Comparison of ENCODE assay signal across 18 mouse cellular contexts in genomic region chr12:84880091-84880490, GRCm38 (mm10). TPM values are rescaled to one million over a fixed set of nuclear protein-coding genes. Genes with fewer than 3 reads are reported as not detected.
DNase-seq lines count a peak whose midpoint lies in the region; ATAC-seq and TF ChIP-seq lines count a peak whose summit lies in the region.
"Had no signal": no experiment of that assay in that cellular context is flagged by ENCODE, and none has a peak within 500 bp of the region (broad histone marks: within the 10 kb centered on the region; RNA-seq: fewer than 3 reads in every experiment).

No protein-coding gene starts in this region.

- no peak overlapping the region for H3K9ac ChIP-seq in kidney, embryonic 14.5 days (ENCODE audit: low read depth, low read length)
- H3K9ac ChIP-seq: embryonic facial prominence, embryonic 15.5 days; forebrain, postnatal 0 days; liver, embryonic 12.5 days; midbrain, embryonic 13.5 days; neural tube, embryonic 12.5 days had no signal

- intact Hi-C loops in gastrocnemius, adult 2 months (cut with DNase I): no loop called here
- intact Hi-C loops in gastrocnemius, postnatal 36 days (cut with DNase I): no loop called here
- intact Hi-C loops in left cerebral cortex, postnatal 14 days (cut with DNase I): no loop called here

- no peak overlapping the region for H3K4me2 ChIP-seq in kidney, embryonic 14.5 days (replicated peaks; ENCODE audit: low read depth, low read length)
- H3K4me2 ChIP-seq: embryonic facial prominence, embryonic 15.5 days; liver, embryonic 12.5 days; midbrain, embryonic 13.5 days; neural tube, embryonic 12.5 days had no signal

- peaks cover 23% of the 10 kb centered on the region for H3K27me3 ChIP-seq in kidney, embryonic 14.5 days (ENCODE audit: control insufficient read depth, insufficient read depth, low read length)

- H3K9me3 ChIP-seq in kidney, embryonic 14.5 days (ENCODE audit: control insufficient read depth, low read length): no peaks in the 10 kb centered on the region
- H3K9me3 ChIP-seq: embryonic facial prominence, embryonic 15.5 days; liver, embryonic 12.5 days; midbrain, embryonic 13.5 days; neural tube, embryonic 12.5 days had no signal

- H3K36me3 ChIP-seq in kidney, embryonic 14.5 days (ENCODE audit: control insufficient read depth, insufficient read depth, low read length): no peaks in the 10 kb centered on the region
- H3K36me3 ChIP-seq: embryonic facial prominence, embryonic 15.5 days; G1E; liver, embryonic 12.5 days; midbrain, embryonic 13.5 days; neural tube, embryonic 12.5 days had no signal

- peaks cover 11% of the 10 kb centered on the region; the same call in 1 of the 2 replicates for H3K4me1 ChIP-seq in kidney, embryonic 14.5 days (ENCODE audit: control insufficient read depth, insufficient read depth, low read length)

- H3K4me3 ChIP-seq in gastrocnemius, adult 2 months: no peak overlapping the region
- no peak overlapping the region for H3K4me3 ChIP-seq in kidney, embryonic 14.5 days (ENCODE audit: low read length)
- H3K4me3 ChIP-seq: embryonic facial prominence, embryonic 15.5 days; liver, embryonic 12.5 days; midbrain, embryonic 13.5 days; neural tube, embryonic 12.5 days had no signal

- ATAC-seq in cerebellum, adult (ENCODE audit: insufficient number of reproducible peaks, low FRiP score, low TSS enrichment): peak; percentile 45; the same call in 1 of the 2 replicates
- ATAC-seq in kidney, embryonic 14.5 days (ENCODE audit: low FRiP score, low TSS enrichment): no peak
- ATAC-seq: forebrain, postnatal 0 days; liver, embryonic 12.5 days; midbrain, embryonic 13.5 days had no signal

- no peak for TF ChIP-seq CTCF in gastrocnemius, adult 2 months (IDR thresholded peaks at IDR 0.05)

- peak; percentile 65 for DNase-seq in gastrocnemius, adult 2 months
- no peak for DNase-seq in gastrocnemius, postnatal 36 days
- DNase-seq in 3134 (ENCODE audit: extremely low read depth, insufficient read length, low spot score): peak; percentile 57
- peak; percentile 73 to 81 for DNase-seq in cerebellum, postnatal 25 days
- no peak for DNase-seq in thymus, postnatal 4 days
- DNase-seq in left cerebral cortex, postnatal 14 days (ENCODE audit: low spot score in 2 of 2): no peak
- DNase-seq: adrenal gland, postnatal 25 days; forebrain, postnatal 0 days; kidney, adult 8-10 months; lung, postnatal 14 days; thymus, postnatal 36 days had no signal

- WGBS in kidney, embryonic 14.5 days: 61% methylated on average over 11 of the region's 11 CpGs

- H3K27ac ChIP-seq in gastrocnemius, adult 2 months: no peak overlapping the region
- H3K27ac ChIP-seq in kidney, embryonic 14.5 days (ENCODE audit: low read depth, low read length): no peak overlapping the region
- H3K27ac ChIP-seq: embryonic facial prominence, embryonic 15.5 days; liver, embryonic 12.5 days; midbrain, embryonic 13.5 days; neural tube, embryonic 12.5 days had no signal

RNA-seq across cellular contexts. Expression of gene Ltbp2, which starts 3.8 kb away (rescaled TPM):
- 1 to 10 TPM in 1 of 2 experiments, under 1 TPM in 1; 0.78 to 1.6 TPM for total RNA-seq in gastrocnemius, adult 2 months (2021)
- total RNA-seq in gastrocnemius, postnatal 36 days (2021): 1 to 10 TPM in 1 of 2 experiments, under 1 TPM in 1; 0.48 to 1.5 TPM
- 1 to 10 TPM; 1.1 to 1.2 TPM for total RNA-seq in left cerebral cortex, postnatal 14 days (2021)
- 0.08 TPM in 1 of 2 replicates, not detected in the other for polyA plus RNA-seq in kidney, embryonic 14.5 days (2014; fragmentation: Nextera tagmentation; extraction: Ambion mirVana)
- polyA plus RNA-seq: G1E had no signal

Comparison
In these comparisons a context has a peak if more than half of its experiments do, and no peak if none do; other contexts are left out.
1. DNase-seq: peak in gastrocnemius, adult 2 months (single experiment), 3134 (single experiment) and cerebellum, postnatal 25 days (2 of 2); none in gastrocnemius, postnatal 36 days (0 of 2), thymus, postnatal 4 days (single experiment) and left cerebral cortex, postnatal 14 days (0 of 2).